Mouse (Mus musculus) myocyte (in vitro differentiated cells): ENCODE results near the gene Snorc.

ENCODE experiments used
- CEBPB ChIP-seq: IDR thresholded peaks from 2 replicates; pipeline ENCODE4 v1.6.1; 2011; ENCODE audit warnings: mild to moderate bottlenecking, moderate library complexity; ENCODE audit not compliant: poor library complexity, insufficient read depth, severe bottlenecking
- MAX ChIP-seq: IDR thresholded peaks from one replicate; pipeline ENCODE4 v1.6.1; 2011; ENCODE audit warnings: low read depth, mild to moderate bottlenecking, control low read depth
- MYOG ChIP-seq, 3 experiments: IDR thresholded peaks; one replicate each; pipeline ENCODE4 v1.6.1; 2011; ENCODE audit warnings: control low read depth in 2 of 3, low read depth in 2 of 3, mild to moderate bottlenecking in 2 of 3; ENCODE audit not compliant: insufficient read length in 2 of 3, control insufficient read depth in 1 of 3, insufficient read depth in 1 of 3
- POLR2A ChIP-seq: IDR thresholded peaks from one replicate; pipeline ENCODE4 v1.6.1; 2011; ENCODE audit warnings: low read depth, mild to moderate bottlenecking, control low read depth, moderate library complexity; ENCODE audit not compliant: insufficient read length
- POLR2AphosphoS2 ChIP-seq: IDR thresholded peaks from one replicate; pipeline ENCODE4 v1.6.1; 2011; ENCODE audit warnings: low read depth, control low read depth; ENCODE audit not compliant: insufficient read length
- REST ChIP-seq: IDR thresholded peaks from one replicate; pipeline ENCODE4 v1.6.1; 2011; ENCODE audit warnings: mild to moderate bottlenecking, control low read depth, moderate library complexity; ENCODE audit not compliant: insufficient read depth, insufficient read length
- TCF12 ChIP-seq: IDR thresholded peaks from one replicate; pipeline ENCODE4 v1.6.1; 2011; ENCODE audit warnings: mild to moderate bottlenecking, control low read depth; ENCODE audit not compliant: poor library complexity, insufficient read depth, severe bottlenecking
- USF1 ChIP-seq: IDR thresholded peaks from one replicate; pipeline ENCODE4 v1.6.1; 2011; ENCODE audit warnings: low read depth, mild to moderate bottlenecking, control low read depth, moderate library complexity

DNA sequence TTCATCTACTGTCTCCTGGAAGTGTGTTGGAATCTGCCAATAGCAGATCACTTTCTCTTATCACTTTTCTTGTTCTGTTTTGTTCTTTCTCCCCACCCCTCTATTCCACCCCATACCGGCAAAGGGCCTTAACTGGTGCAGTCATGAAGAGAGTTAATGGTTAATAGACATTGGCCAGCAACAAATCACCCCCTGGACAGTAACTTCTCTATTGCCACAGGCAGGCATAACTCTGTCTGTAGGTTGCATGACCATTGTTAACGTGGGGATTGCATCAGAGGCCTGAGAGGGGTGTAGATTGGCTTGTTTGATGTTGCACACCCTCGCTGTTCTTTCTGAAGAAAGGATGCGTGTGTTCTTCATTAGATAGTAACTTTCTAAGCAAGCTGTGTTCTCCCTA, 20.6 kb upstream of the Snorc start:
- TF ChIP-seq POLR2A (no peak), CEBPB (no peak), TCF12 (no peak), POLR2AphosphoS2 (no peak), USF1 (no peak), MAX (no peak), REST (no peak), MYOG (IDR thresholded peaks at IDR 0.05; ENCODE audit: control insufficient read depth in 1 of 3, insufficient read depth in 1 of 3, insufficient read length in 2 of 3, low read depth in 2 of 3) (no peak)
